Mouse (Mus musculus) CH12.LX (cell line): ENCODE data around the gene Ripply2. TPM values are rescaled to one million over a fixed set of nuclear protein-coding genes. Genes with fewer than 3 reads are reported as not detected.

Experiments used
- DNase-seq: peaks from one replicate; pipeline ENCODE4 v3.0.0-alpha.2; 2013; ENCODE audit errors: extremely low read depth
- H3K27ac ChIP-seq: 2 replicates; pipeline ENCODE4 v1.5.1; 2012; ENCODE audit warnings: low read depth, mild to moderate bottlenecking, control low read depth, moderate library complexity; ENCODE audit not compliant: insufficient read depth
- H3K27me3 ChIP-seq: replicated peaks from 2 replicates; pipeline ENCODE3; 2012; ENCODE audit warnings: inconsistent platforms
- H3K36me3 ChIP-seq, 2 experiments: replicated peaks in 1 of 2; 2 replicates each; pipeline versions ENCODE3 to v1.6.1; 2012; ENCODE audit warnings: inconsistent platforms in 1 of 2, low read length in 1 of 2, mild to moderate bottlenecking in 1 of 2, mixed read lengths in 1 of 2, moderate library complexity in 1 of 2; ENCODE audit not compliant: control insufficient read depth in 1 of 2, insufficient read depth in 1 of 2
- H3K4me1 ChIP-seq, 2 experiments: 2 replicates each; pipeline ENCODE4 v1.6.1; 2012; ENCODE audit warnings: inconsistent platforms in 1 of 2, moderate library complexity in 1 of 2; ENCODE audit not compliant: insufficient read depth in 2 of 2, control insufficient read depth in 1 of 2
- H3K4me2 ChIP-seq: 2 replicates; pipeline ENCODE4 v1.6.1; 2012; ENCODE audit warnings: low read depth, mild to moderate bottlenecking, control low read depth; ENCODE audit not compliant: poor library complexity, insufficient read depth, severe bottlenecking
- H3K4me3 ChIP-seq, 3 experiments: fragments of 150-350 bp in 1 of 3; sonication (generic) in 1 of 3; replicated peaks in 1 of 3; 2 replicates each; pipeline versions ENCODE3 to v1.5.1; 2011 to 2012; ENCODE audit warnings: low read depth in 2 of 3, low read length in 2 of 3, mild to moderate bottlenecking in 2 of 3, moderate library complexity in 2 of 3, control low read depth in 1 of 3, improper control_type of control experiment in 1 of 3, inconsistent platforms in 1 of 3, mixed read lengths in 1 of 3; ENCODE audit not compliant: poor library complexity in 1 of 3
- H3K79me2 ChIP-seq: replicated peaks from 2 replicates; pipeline ENCODE4 v1.6.1; 2012; ENCODE audit warnings: mild to moderate bottlenecking, moderate library complexity; ENCODE audit not compliant: control insufficient read depth, poor library complexity, insufficient read depth, severe bottlenecking; ENCODE audit errors: extremely low read depth
- H3K9ac ChIP-seq: 2 replicates; pipeline ENCODE4 v1.6.1; 2012; ENCODE audit warnings: low read depth, mild to moderate bottlenecking, control low read depth, moderate library complexity; ENCODE audit not compliant: insufficient read depth
- H3K9me3 ChIP-seq: replicated peaks from 2 replicates; pipeline ENCODE3; 2012; ENCODE audit warnings: low read length, inconsistent platforms, mixed read lengths
- BHLHE40 ChIP-seq: IDR thresholded peaks from 2 replicates; pipeline ENCODE4 v1.6.1; 2011; ENCODE audit warnings: mild to moderate bottlenecking, low read depth, low read length, improper control_type of control experiment
- CHD1 ChIP-seq: IDR thresholded peaks from 2 replicates; pipeline ENCODE4 v1.6.1; 2012; ENCODE audit warnings: low read depth, low read length, improper control_type of control experiment, inconsistent platforms
- CHD2 ChIP-seq: IDR thresholded peaks from 2 replicates; pipeline ENCODE4 v1.6.1; 2011; ENCODE audit warnings: low read length, improper control_type of control experiment
- ELF1 ChIP-seq: IDR thresholded peaks from 2 replicates; pipeline ENCODE4 v1.6.1; 2014; ENCODE audit warnings: low read depth, mild to moderate bottlenecking, inconsistent platforms, low read length, improper control_type of control experiment
- EP300 ChIP-seq: IDR thresholded peaks from 2 replicates; pipeline ENCODE4 v1.6.1; 2011; ENCODE audit warnings: low read length, improper control_type of control experiment
- GABPA ChIP-seq: IDR thresholded peaks from 2 replicates; pipeline ENCODE4 v1.6.1; 2012; ENCODE audit warnings: low read depth, low read length, improper control_type of control experiment, inconsistent platforms; ENCODE audit not compliant: insufficient replicate concordance
- IRF4 ChIP-seq: IDR thresholded peaks from 2 replicates; pipeline ENCODE4 v1.6.1; 2014; ENCODE audit warnings: low read depth, mild to moderate bottlenecking, inconsistent platforms, low read length, improper control_type of control experiment
- JUN ChIP-seq: IDR thresholded peaks from 2 replicates; pipeline ENCODE4 v1.6.1; 2011; ENCODE audit warnings: low read depth, mild to moderate bottlenecking, low read length, improper control_type of control experiment, moderate library complexity; ENCODE audit not compliant: insufficient read depth
- KAT2A ChIP-seq: IDR thresholded peaks from 2 replicates; pipeline ENCODE4 v1.6.1; 2012; ENCODE audit warnings: low read length, improper control_type of control experiment, inconsistent platforms; ENCODE audit not compliant: insufficient replicate concordance
- MAFK ChIP-seq: IDR thresholded peaks from 2 replicates; pipeline ENCODE4 v1.6.1; 2011; ENCODE audit warnings: low read length, improper control_type of control experiment; ENCODE audit not compliant: insufficient replicate concordance
- MAX ChIP-seq: IDR thresholded peaks from 2 replicates; pipeline ENCODE4 v1.6.1; 2011; ENCODE audit warnings: low read length, improper control_type of control experiment
- MAZ ChIP-seq: IDR thresholded peaks from 2 replicates; pipeline ENCODE4 v1.6.1; 2012; ENCODE audit warnings: low read depth, mild to moderate bottlenecking, inconsistent platforms, low read length, improper control_type of control experiment, moderate library complexity
- MXI1 ChIP-seq: IDR thresholded peaks from 2 replicates; pipeline ENCODE4 v1.6.1; 2011; ENCODE audit warnings: mild to moderate bottlenecking, low read depth, low read length, improper control_type of control experiment
- MYC ChIP-seq: IDR thresholded peaks from 2 replicates; pipeline ENCODE4 v1.6.1; 2011; ENCODE audit warnings: low read depth, mild to moderate bottlenecking, improper control_type of control experiment, low read length
- NRF1 ChIP-seq: IDR thresholded peaks from 2 replicates; pipeline ENCODE4 v1.6.1; 2014; ENCODE audit warnings: low read depth, mild to moderate bottlenecking, inconsistent platforms, low read length, improper control_type of control experiment, moderate library complexity
- PAX5 ChIP-seq: IDR thresholded peaks from 2 replicates; pipeline ENCODE4 v1.6.1; 2012; ENCODE audit warnings: low read length, inconsistent platforms, mixed read lengths
- POLR2A ChIP-seq: IDR thresholded peaks from 2 replicates; pipeline ENCODE4 v1.6.1; 2011; ENCODE audit warnings: low read depth, mild to moderate bottlenecking, improper control_type of control experiment, low read length
- RCOR1 ChIP-seq: conservative IDR thresholded peaks from 2 replicates; pipeline ENCODE4 v1.6.1; 2012; ENCODE audit warnings: low read depth, mild to moderate bottlenecking, inconsistent platforms, low read length, improper control_type of control experiment
- SIN3A ChIP-seq: IDR thresholded peaks from 2 replicates; pipeline ENCODE4 v1.6.1; 2012; ENCODE audit warnings: low read length, improper control_type of control experiment, inconsistent platforms
- SMC3 ChIP-seq: IDR thresholded peaks from 2 replicates; pipeline ENCODE4 v1.6.1; 2011; ENCODE audit warnings: low read depth, low read length, improper control_type of control experiment
- UBTF ChIP-seq: IDR thresholded peaks from 2 replicates; pipeline ENCODE4 v1.6.1; 2012; ENCODE audit warnings: low read depth, mild to moderate bottlenecking, inconsistent platforms, low read length, improper control_type of control experiment, moderate library complexity
- USF1 ChIP-seq: IDR thresholded peaks from 2 replicates; pipeline ENCODE4 v1.6.1; 2014; ENCODE audit warnings: low read depth, mild to moderate bottlenecking, inconsistent platforms, low read length, improper control_type of control experiment
- USF2 ChIP-seq: conservative IDR thresholded peaks from 2 replicates; pipeline ENCODE4 v1.6.1; 2011; ENCODE audit warnings: low read depth, low read length, improper control_type of control experiment
- ZC3H11A ChIP-seq: IDR thresholded peaks from 2 replicates; pipeline ENCODE4 v1.6.1; 2012; ENCODE audit warnings: low read depth, mild to moderate bottlenecking, inconsistent platforms, low read length, improper control_type of control experiment
- ZKSCAN1 ChIP-seq: IDR thresholded peaks from 2 replicates; pipeline ENCODE4 v1.6.1; 2012; ENCODE audit warnings: low read depth, inconsistent platforms, low read length, improper control_type of control experiment, borderline replicate concordance
- ZMIZ1 ChIP-seq: IDR thresholded peaks from 2 replicates; pipeline ENCODE4 v1.6.1; 2012; ENCODE audit warnings: low read depth, mild to moderate bottlenecking, inconsistent platforms, low read length, improper control_type of control experiment
- ZNF384 ChIP-seq: IDR thresholded peaks from 2 replicates; pipeline ENCODE4 v1.6.1; 2012; ENCODE audit warnings: low read depth, low read length, improper control_type of control experiment, inconsistent platforms
- dilution Hi-C: fragments of 300-500 bp; cut with MboI; formaldehyde crosslinking; loops from 2 replicates; pipeline ENCODE4 v1.14.3; 2020; ENCODE audit warnings: low sequenced_read_pairs; ENCODE audit not compliant: extremely low pct_unique_long_range_greater_than_20kb, extremely low pct_ligation_motif_present
- in situ Hi-C: fragments of 300-500 bp; cut with MboI; formaldehyde crosslinking; loops from 3 replicates; pipeline ENCODE4 v1.14.3; 2019; ENCODE audit warnings: low sequenced_read_pairs, low pct_ligation_motif_present, low pct_unique_long_range_greater_than_20kb, mixed read lengths
- polyA plus RNA-seq: library from polyadenylated mRNA; unstranded; fragments of >175 nt; gene quantifications from 2 replicates; pipeline ENCODE4 v1.2.1, GENCODE M21; 2012; ENCODE audit warnings: low read depth; ENCODE audit not compliant: insufficient read length
- total RNA-seq, 2 experiments: library from RNA; depleted of rRNA; stranded (reverse); fragments of 300-350 nt in 1 of 2; fragments of >200 nt in 1 of 2; gene quantifications; 2 replicates each; pipeline ENCODE4 v1.2.3; 2012 to 2014

Ripply2 gene
- total and polyA plus RNA-seq, 3 experiments, result not detected

- Histone ChIP-seq H3K9ac (no peak overlapping the region), H3K4me3 (no peak overlapping the region), H3K9me3 (no peaks in the 10 kb centered on the region), H3K4me1 (peaks cover 9 to 12% of the 10 kb centered on the region in 2 experiments), H3K79me2 (no peaks in the 10 kb centered on the region), H3K36me3 (no peaks in the 10 kb centered on the region)
- no peak for DNase-seq
- TF ChIP-seq ZNF384, result no peak
- no peak for TF ChIP-seq ELF1
- no peak for TF ChIP-seq MXI1
- no peak for TF ChIP-seq CHD1
- no peak for TF ChIP-seq ZMIZ1
- TF ChIP-seq MAZ, result no peak
- no peak for TF ChIP-seq ZKSCAN1
- TF ChIP-seq PAX5, result no peak
- no peak for TF ChIP-seq SIN3A
- TF ChIP-seq BHLHE40, result no peak
- no peak for TF ChIP-seq MAX
- TF ChIP-seq USF2, result no peak
- TF ChIP-seq SMC3, result no peak
- no peak for TF ChIP-seq GABPA
- TF ChIP-seq USF1, result no peak
- TF ChIP-seq CHD2, result no peak
- TF ChIP-seq, all 38 proteins: peak for 0
- Histone ChIP-seq H3K27me3 (no peaks in the 10 kb centered on the region), H3K4me2 (no peak overlapping the region), H3K27ac (no peak overlapping the region)
- dilution Hi-C loops (no loop called here), in situ Hi-C loops (no loop called here)
Measured at GRCm38 (mm10) chr9:86984583-86984982, 30.8 kb upstream of the Ripply2 start.

- no peaks in the 10 kb centered on the region for H3K36me3 ChIP-seq
- H3K27me3 ChIP-seq, result no peaks in the 10 kb centered on the region
- H3K9ac ChIP-seq, result no peak overlapping the region
- DNase-seq, result no peak
- peaks cover 7 to 10% of the 10 kb centered on the region in 2 experiments for H3K4me1 ChIP-seq
- no peaks in the 10 kb centered on the region for H3K9me3 ChIP-seq
- dilution Hi-C loops (no loop called here), in situ Hi-C loops (no loop called here)
- TF ChIP-seq USF1 (no peak), ELF1 (no peak), ZC3H11A (no peak), UBTF (no peak), KAT2A (no peak), POLR2A (no peak), MAFK (no peak), SMC3 (no peak), EP300 (no peak), RCOR1 (no peak), SIN3A (no peak), GABPA (no peak), ZNF384 (no peak), MXI1 (no peak), MYC (no peak), ZKSCAN1 (no peak), IRF4 (no peak), NRF1 (no peak), JUN (no peak)
- no peaks in the 10 kb centered on the region for H3K79me2 ChIP-seq
- H3K4me2 ChIP-seq, result no peak overlapping the region
- H3K4me3 ChIP-seq, result no peak overlapping the region
- H3K27ac ChIP-seq, result no peak overlapping the region
Measured at GRCm38 (mm10) chr9:86985105-86985504, 30.2 kb upstream of the Ripply2 start.
